Mouse (Mus musculus): Measurements from ENCODE around the gene Cdon. TPM values are rescaled to one million over a fixed set of nuclear protein-coding genes. Genes with fewer than 3 reads are reported as not detected.

The Cdon gene
- polyA plus RNA-seq, 1 experiment from 2014 or later = 10.4 TPM

DNA sequence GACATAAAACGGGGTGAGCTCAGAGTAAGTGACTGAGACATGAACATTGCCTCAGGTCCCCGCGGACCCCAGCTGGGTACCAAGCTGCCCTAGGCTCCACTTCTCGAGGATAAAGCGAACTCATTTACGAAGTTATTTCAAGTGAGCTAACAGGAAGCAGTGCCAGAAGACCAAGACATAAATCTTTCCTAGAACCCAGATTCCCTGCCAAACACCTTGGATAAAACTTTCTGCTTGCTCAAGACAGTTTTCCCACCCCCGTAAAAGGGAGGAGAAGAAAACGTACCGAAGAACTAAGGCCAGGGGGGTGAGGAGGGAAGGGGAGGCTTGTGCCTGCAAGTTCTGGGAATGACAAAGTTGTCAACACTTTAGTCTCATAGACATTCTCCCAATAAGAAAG, 112.3 kb downstream of the Cdon start:
- H3K4me1 ChIP-seq = 0 out of 2 replicates have a peak, but pooled peaks cover 2% of the 10 kb centered on the region
- H3K27ac ChIP-seq = no peak overlapping the region
- no peak overlapping the region for H3K4me3 ChIP-seq (replicated peaks)
- ATAC-seq (ENCODE audit: insufficient read depth, low FRiP score, low read depth) = no peak
- H3K27me3 ChIP-seq (replicated peaks) = no peaks in the 10 kb centered on the region
- no peak overlapping the region for H3K4me2 ChIP-seq
- H3K9me3 ChIP-seq = no peaks in the 10 kb centered on the region
- H3K36me3 ChIP-seq = no peaks in the 10 kb centered on the region
- 49% methylated on average over 9 of the region's 9 CpGs for WGBS
- H3K9ac ChIP-seq = no peak overlapping the region

DNA sequence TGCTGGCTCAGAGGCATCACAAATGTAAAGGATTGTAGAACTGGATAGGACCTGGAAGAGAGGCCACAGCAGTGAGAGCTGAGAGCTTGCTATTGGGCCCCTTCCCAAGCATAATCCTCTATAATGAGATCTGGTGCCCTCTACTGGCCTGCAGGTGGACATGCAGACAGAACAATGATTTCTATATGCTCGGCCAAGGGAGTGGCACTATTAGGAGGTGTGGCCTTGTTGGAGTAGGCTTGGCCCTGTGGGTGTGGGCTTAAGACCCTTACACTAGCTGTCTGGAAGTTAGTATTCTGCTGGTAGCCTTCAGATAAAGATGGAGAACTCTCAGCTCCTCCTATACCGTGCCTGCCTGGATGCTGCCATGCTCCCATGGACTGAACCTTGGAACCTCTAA, 114.2 kb downstream of the Cdon start:
- no peaks in the 10 kb centered on the region for H3K27me3 ChIP-seq (replicated peaks)
- no peak overlapping the region for H3K27ac ChIP-seq
- 13% methylated on average over 2 of the region's 2 CpGs for WGBS
- no peaks in the 10 kb centered on the region for H3K36me3 ChIP-seq
- H3K9ac ChIP-seq = no peak overlapping the region
- H3K4me2 ChIP-seq = no peak overlapping the region
- peak; percentile 75 for ATAC-seq (ENCODE audit: insufficient read depth, low FRiP score, low read depth)
- no peaks in the 10 kb centered on the region for H3K9me3 ChIP-seq
- H3K4me1 ChIP-seq = 0 out of 2 replicates have a peak, but pooled peaks cover 2% of the 10 kb centered on the region
- H3K4me3 ChIP-seq (replicated peaks) = no peak overlapping the region

DNA sequence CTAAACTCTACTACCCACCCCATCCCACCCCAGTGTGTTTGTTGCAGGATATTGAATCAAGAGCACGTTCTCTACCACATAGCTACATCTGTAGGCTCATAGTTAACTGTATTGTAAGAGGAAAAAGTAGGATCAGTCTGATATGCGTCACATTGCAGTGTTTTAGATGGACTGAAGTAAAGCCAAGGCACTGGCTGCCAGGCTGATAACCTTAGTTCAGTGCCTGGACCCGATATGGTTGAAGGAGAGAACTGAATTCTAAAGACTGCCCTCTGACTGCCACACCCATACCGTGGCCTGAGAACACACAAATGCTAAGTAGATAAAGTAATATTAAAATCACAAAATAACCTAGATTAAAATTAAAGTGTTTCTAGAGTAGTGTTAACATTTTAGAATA, 114.9 kb downstream of the Cdon start:
- H3K4me1 ChIP-seq = 0 out of 2 replicates have a peak, but pooled peaks cover 2% of the 10 kb centered on the region
- H3K36me3 ChIP-seq = no peaks in the 10 kb centered on the region
- H3K27me3 ChIP-seq (replicated peaks) = no peaks in the 10 kb centered on the region
- H3K27ac ChIP-seq = no peak overlapping the region
- no peak overlapping the region for H3K4me3 ChIP-seq (replicated peaks)
- no peak overlapping the region for H3K4me2 ChIP-seq
- 74% methylated on average over 4 of the region's 4 CpGs for WGBS
- no peaks in the 10 kb centered on the region for H3K9me3 ChIP-seq
- no peak overlapping the region for H3K9ac ChIP-seq
- no peak for ATAC-seq (ENCODE audit: insufficient read depth, low FRiP score, low read depth)

DNA sequence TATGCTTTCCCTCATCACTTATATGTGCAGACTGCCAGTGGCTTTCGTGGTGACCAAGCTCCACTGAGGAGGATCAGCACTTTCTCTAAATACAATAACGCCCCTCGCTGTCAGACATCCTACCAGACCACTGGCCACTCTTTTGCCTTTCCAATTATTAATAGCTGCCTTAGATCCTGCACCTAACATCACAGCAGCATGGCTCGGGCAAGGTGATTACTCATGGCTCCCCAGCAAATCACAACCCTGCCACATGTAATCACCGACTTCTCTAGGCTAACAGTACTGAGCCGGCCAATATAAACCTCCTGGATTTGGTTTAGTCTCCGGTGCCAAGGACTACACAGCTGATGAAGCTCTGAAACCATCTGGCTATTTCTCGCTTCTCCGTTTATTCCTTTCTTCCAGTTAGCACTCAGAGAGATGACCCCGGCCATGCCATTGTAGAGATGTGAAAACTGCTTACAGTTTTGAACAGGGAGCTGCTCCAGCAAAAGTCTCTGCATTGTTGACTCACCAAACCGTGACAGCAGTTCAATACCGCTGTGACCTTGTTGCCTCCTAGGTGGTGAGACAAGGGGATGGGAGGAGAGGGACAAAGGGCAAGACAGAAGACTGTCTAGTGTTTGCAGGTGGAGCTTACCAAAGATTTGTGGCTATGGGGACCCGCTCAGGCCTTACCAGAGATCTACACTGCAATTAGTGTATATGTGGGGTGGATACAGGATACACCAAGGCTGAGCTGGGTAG, 118.2 kb downstream of the Cdon start:
- no peak for ATAC-seq (ENCODE audit: insufficient read depth, low FRiP score, low read depth)
- H3K4me3 ChIP-seq (replicated peaks) = no peak overlapping the region
- no peaks in the 10 kb centered on the region for H3K27me3 ChIP-seq (replicated peaks)
- H3K27ac ChIP-seq = no peak overlapping the region
- no peaks in the 10 kb centered on the region for H3K9me3 ChIP-seq
- H3K4me2 ChIP-seq = no peak overlapping the region
- 0 out of 2 replicates have a peak, but pooled peaks cover 2% of the 10 kb centered on the region for H3K4me1 ChIP-seq
- H3K36me3 ChIP-seq = no peaks in the 10 kb centered on the region
- H3K9ac ChIP-seq = no peak overlapping the region
- WGBS = 62% methylated on average over 13 of the region's 13 CpGs

DNA sequence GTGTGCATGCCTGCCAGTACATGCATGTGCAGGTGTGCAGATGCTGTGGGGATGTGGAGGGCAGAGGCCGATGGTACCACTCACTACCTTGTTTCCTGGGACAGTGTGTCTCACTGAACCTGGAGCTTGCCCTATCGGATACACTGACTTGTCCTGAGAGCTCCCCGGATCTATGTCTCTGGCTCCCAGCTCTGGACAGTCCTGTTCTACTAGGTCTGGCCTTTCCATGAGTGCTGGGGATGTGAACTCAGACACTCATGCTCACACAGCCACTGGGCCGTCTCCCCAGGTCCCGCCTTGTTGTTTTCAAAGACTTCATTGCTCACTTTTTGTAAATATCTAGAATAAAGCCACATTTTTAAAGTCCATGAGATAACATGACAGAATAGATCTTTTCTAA, 120.1 kb downstream of the Cdon start:
- no peaks in the 10 kb centered on the region for H3K4me1 ChIP-seq
- H3K4me3 ChIP-seq (replicated peaks) = no peak overlapping the region
- H3K27me3 ChIP-seq (replicated peaks) = no peaks in the 10 kb centered on the region
- H3K4me2 ChIP-seq = no peak overlapping the region
- 80% methylated on average over 5 of the region's 5 CpGs for WGBS
- H3K9me3 ChIP-seq = no peaks in the 10 kb centered on the region
- H3K9ac ChIP-seq = no peak overlapping the region
- no peak overlapping the region for H3K27ac ChIP-seq
- ATAC-seq (ENCODE audit: insufficient read depth, low FRiP score, low read depth) = no peak
- H3K36me3 ChIP-seq = no peaks in the 10 kb centered on the region

DNA sequence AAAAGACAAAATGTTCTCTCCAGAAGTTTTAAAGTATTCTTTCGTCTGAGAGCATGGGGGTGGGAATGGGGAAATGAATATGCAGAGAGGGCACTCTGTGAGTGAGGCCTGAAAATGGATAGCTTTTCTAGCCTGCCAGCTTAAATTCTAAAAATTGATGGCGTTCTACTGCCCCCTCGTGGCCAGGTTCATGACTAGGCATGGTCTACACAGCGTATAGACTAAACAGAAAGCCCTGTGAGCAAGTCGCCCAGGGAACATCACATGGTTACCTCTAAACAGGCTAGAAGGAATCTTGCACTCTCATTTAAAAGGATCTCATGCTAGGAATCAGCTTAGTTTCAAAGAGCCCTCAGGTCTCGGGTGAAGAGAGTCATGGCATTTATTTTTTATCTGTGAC, 120.6 kb downstream of the Cdon start:
- no peaks in the 10 kb centered on the region for H3K4me1 ChIP-seq
- no peak overlapping the region for H3K27ac ChIP-seq
- no peaks in the 10 kb centered on the region for H3K9me3 ChIP-seq
- ATAC-seq (ENCODE audit: insufficient read depth, low FRiP score, low read depth) = peak; percentile 56; the same call in 1 of the 2 replicates
- no peak overlapping the region for H3K9ac ChIP-seq
- no peaks in the 10 kb centered on the region for H3K36me3 ChIP-seq
- no peak overlapping the region for H3K4me2 ChIP-seq
- 8% methylated on average over 6 of the region's 6 CpGs for WGBS
- no peaks in the 10 kb centered on the region for H3K27me3 ChIP-seq (replicated peaks)
- no peak overlapping the region for H3K4me3 ChIP-seq (replicated peaks)

DNA sequence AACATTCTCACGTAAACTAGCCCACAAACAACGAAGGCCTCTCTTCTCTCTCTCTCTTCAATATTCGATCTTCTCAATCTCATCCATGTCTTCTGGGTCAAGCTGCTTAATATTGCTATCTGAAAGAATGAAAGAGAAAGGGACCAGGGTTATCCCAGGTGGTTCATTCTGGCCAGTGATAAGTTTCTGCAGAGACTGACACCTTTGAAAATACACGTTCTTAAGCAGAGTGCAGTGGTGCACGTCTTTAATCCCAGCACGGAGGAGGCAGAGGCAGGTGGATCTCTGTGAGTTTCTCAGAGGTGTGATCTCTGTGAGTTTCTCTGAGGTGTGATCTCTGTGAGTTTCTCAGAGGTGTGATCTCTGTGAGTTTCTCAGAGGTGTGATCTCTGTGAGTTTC, 121.0 kb downstream of the Cdon start:
- Histone ChIP-seq H3K27me3 (replicated peaks) (no peaks in the 10 kb centered on the region), H3K9me3 (no peaks in the 10 kb centered on the region), H3K36me3 (no peaks in the 10 kb centered on the region), H3K4me2 (no peak overlapping the region), H3K9ac (no peak overlapping the region), H3K4me1 (no peaks in the 10 kb centered on the region), H3K4me3 (replicated peaks) (no peak overlapping the region), H3K27ac (no peak overlapping the region)
- 64% methylated on average over 6 of the region's 6 CpGs for WGBS
- no peak for ATAC-seq (ENCODE audit: insufficient read depth, low FRiP score, low read depth)

DNA sequence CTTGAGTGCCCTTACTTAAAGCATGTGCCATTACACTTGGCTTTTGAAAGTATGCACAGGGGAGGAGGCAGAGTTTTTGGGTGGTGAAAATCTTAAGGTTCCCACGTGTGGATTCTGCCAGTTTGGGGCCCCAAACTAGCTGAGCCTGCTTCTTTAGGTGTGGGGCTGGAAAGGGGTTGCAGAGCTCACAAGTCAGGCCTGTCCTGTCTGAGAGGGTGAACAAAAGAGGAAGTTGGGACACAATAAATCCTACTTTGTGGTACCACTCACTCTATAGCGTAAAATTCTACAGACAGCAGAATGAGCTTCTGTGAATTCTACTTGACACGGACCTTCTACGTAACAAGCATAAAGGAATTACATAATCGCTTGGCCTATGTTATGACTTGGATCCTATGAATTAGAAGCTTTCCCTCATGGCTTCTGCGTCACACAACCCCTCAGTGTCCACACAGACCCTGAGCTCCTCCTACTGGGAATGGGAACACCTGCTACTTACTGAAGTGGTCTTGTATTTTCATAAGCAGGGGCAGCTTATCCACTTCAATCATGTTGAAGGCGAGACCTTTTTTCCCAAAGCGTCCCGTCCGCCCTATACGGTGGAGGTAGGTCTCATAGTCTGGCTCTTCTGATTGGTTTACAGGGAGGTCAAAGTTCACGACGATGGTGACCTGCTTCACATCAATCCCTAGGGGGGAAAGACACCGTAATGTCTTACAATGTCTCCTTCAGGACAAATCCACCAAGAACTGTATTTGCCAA, 122.4 kb downstream of the Cdon start:
- Histone ChIP-seq H3K4me1 (no peaks in the 10 kb centered on the region), H3K4me3 (replicated peaks) (no peak overlapping the region), H3K9ac (no peak overlapping the region), H3K4me2 (no peak overlapping the region), H3K27ac (no peak overlapping the region), H3K9me3 (no peaks in the 10 kb centered on the region), H3K27me3 (replicated peaks) (no peaks in the 10 kb centered on the region), H3K36me3 (no peaks in the 10 kb centered on the region)
- no peak for ATAC-seq (ENCODE audit: insufficient read depth, low FRiP score, low read depth)
- 79% methylated on average over 14 of the region's 14 CpGs for WGBS

DNA sequence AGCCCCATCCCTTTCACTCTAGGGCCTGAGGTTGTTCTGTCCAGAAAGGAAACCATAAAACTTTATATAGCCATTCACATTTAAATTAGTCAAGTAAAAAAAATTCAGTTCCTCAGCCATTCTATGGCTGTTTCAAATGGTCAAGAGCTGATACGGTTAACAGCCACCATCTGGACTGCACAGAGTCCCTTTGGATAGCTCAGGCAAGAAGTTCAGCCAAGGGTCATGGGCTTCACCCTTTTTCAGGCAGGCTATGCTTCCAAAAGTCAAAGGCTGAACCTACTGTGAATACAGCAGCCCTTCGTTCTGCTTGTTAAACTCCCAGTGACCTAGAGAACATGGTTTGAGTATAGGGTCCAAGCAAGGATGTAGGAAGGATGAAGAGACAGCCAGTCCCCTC, 123.7 kb downstream of the Cdon start:
- Histone ChIP-seq H3K27ac (no peak overlapping the region), H3K4me3 (replicated peaks) (no peak overlapping the region), H3K9ac (no peak overlapping the region), H3K9me3 (no peaks in the 10 kb centered on the region), H3K4me2 (no peak overlapping the region), H3K36me3 (no peaks in the 10 kb centered on the region), H3K27me3 (replicated peaks) (no peaks in the 10 kb centered on the region), H3K4me1 (no peaks in the 10 kb centered on the region)
- WGBS = 66% methylated on average over 2 of the region's 2 CpGs
- no peak for ATAC-seq (ENCODE audit: insufficient read depth, low FRiP score, low read depth)

DNA sequence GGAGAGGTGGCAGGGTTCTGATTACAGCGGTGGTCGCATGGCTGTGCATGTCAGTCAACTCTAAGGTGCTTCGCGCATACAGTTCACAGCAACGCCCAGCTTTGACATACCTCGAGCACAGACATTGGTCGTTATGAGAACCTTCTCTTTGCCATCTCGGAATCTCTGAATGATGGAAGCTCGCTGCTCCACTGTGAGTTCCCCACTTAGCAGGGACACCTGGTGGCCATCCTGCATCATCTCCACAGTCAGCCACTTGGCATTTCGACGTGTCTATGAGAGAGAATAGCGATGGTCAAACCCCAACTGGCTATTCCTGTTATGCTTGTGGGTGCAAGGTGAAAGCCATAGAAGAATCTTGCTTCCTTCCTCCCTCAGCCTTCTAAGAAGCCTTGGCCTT, 124.8 kb downstream of the Cdon start:
- H3K36me3 ChIP-seq = no peaks in the 10 kb centered on the region
- no peak overlapping the region for H3K4me2 ChIP-seq
- no peak overlapping the region for H3K9ac ChIP-seq
- no peaks in the 10 kb centered on the region for H3K9me3 ChIP-seq
- 66% methylated on average over 12 of the region's 12 CpGs for WGBS
- H3K4me1 ChIP-seq = no peaks in the 10 kb centered on the region
- H3K27me3 ChIP-seq (replicated peaks) = no peaks in the 10 kb centered on the region
- H3K27ac ChIP-seq = no peak overlapping the region
- no peak overlapping the region for H3K4me3 ChIP-seq (replicated peaks)
- no peak for ATAC-seq (ENCODE audit: insufficient read depth, low FRiP score, low read depth)

DNA sequence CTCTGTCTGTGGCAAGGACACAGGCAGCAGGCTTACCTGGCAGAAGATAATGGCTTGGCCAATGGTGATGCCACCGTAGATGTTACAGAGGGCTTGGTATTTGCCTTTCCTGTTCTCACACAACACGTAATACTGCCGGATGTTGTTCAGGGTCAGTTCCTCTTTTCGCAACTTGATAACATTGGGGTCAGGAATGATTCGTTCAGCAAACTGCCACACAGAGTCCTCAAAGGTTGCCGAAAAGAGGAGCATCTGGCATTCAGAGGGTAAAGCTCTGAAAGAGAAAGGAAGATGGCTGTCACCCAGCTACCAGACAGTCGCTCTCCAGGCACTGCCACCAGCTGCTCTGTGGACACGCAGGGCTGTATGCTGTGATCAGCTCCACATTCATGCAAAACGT, 125.8 kb downstream of the Cdon start:
- WGBS = 63% methylated on average over 9 of the region's 9 CpGs
- no peak for ATAC-seq (ENCODE audit: insufficient read depth, low FRiP score, low read depth)
- Histone ChIP-seq H3K4me2 (no peak overlapping the region), H3K9me3 (no peaks in the 10 kb centered on the region), H3K9ac (no peak overlapping the region), H3K4me3 (replicated peaks) (no peak overlapping the region), H3K27me3 (replicated peaks) (no peaks in the 10 kb centered on the region), H3K27ac (no peak overlapping the region), H3K4me1 (no peaks in the 10 kb centered on the region), H3K36me3 (no peaks in the 10 kb centered on the region)

DNA sequence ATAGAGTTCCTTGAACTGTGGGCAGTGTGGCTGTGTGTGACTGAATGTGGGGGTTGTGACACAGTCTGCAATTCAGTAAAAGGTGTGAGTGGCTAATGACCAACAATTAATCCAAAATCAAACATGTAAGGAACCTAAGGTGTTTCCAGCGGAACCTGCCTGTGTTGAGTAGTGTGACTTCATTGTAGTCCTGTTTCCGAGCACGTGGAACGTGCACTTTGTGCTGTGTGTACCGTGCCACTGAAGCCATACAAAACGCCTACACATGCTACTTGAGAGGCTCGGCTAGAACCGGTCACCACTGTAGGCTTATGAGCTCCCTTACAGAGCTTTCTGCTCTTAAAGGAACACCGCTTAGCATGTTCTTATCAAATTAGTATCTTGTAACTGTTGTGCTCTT, 127.5 kb downstream of the Cdon start:
- no peaks in the 10 kb centered on the region for H3K27me3 ChIP-seq (replicated peaks)
- H3K9me3 ChIP-seq = no peaks in the 10 kb centered on the region
- H3K4me2 ChIP-seq = no peak overlapping the region
- no peaks in the 10 kb centered on the region for H3K4me1 ChIP-seq
- no peak overlapping the region for H3K4me3 ChIP-seq (replicated peaks)
- ATAC-seq (ENCODE audit: insufficient read depth, low FRiP score, low read depth) = no peak; the same call in 1 of the 2 replicates
- WGBS = 73% methylated on average over 9 of the region's 9 CpGs
- H3K36me3 ChIP-seq = no peaks in the 10 kb centered on the region
- H3K27ac ChIP-seq = no peak overlapping the region
- no peak overlapping the region for H3K9ac ChIP-seq
